Mouse (Mus musculus) heart, adult 2 months (tissue): Measurements from ENCODE around the gene Usp25. TPM values are rescaled to one million over a fixed set of nuclear protein-coding genes. Genes with fewer than 3 reads are reported as not detected.
A peak's percentile ranks its signal among the peaks of the same experiment; 100 is the strongest.

Experiments
- DNase-seq, 2 experiments: peaks; one replicate each; pipeline ENCODE4 v3.0.0; 2021
- H3K27ac ChIP-seq: fragments of 200-600 bp; 2 replicates; pipeline ENCODE4 v1.8.1; 2022
- H3K27me3 ChIP-seq: fragments of 200-500 bp; 2 replicates; pipeline ENCODE4 v1.6.1; 2012; ENCODE audit warnings: mild to moderate bottlenecking, low read length, inconsistent platforms, mixed read lengths; ENCODE audit not compliant: control insufficient read depth, insufficient read depth
- H3K36me3 ChIP-seq: fragments of 200-500 bp; 2 replicates; pipeline ENCODE4 v1.6.1; 2012; ENCODE audit warnings: low read length, inconsistent platforms; ENCODE audit not compliant: control insufficient read depth, insufficient read depth
- H3K4me1 ChIP-seq: fragments of 200-500 bp; 2 replicates; pipeline ENCODE4 v1.6.1; 2011; ENCODE audit warnings: low read length; ENCODE audit not compliant: control insufficient read depth, insufficient read depth
- H3K4me3 ChIP-seq: fragments of 200-600 bp; 2 replicates; pipeline ENCODE4 v1.8.1; 2022
- H3K79me2 ChIP-seq: fragments of 200-500 bp; replicated peaks from 2 replicates; pipeline ENCODE4 v1.6.1; 2012; ENCODE audit warnings: mild to moderate bottlenecking, inconsistent platforms, low read length, moderate library complexity, mixed read lengths; ENCODE audit not compliant: control insufficient read depth, insufficient read depth
- H3K9ac ChIP-seq: fragments of 200-500 bp; 2 replicates; pipeline ENCODE4 v1.6.1; 2012; ENCODE audit warnings: low read depth, mild to moderate bottlenecking, control low read depth, inconsistent platforms, low read length, mixed read lengths
- CTCF ChIP-seq: fragments of 200-600 bp; IDR thresholded peaks from 2 replicates; pipeline ENCODE4 v1.8.1; 2022; ENCODE audit warnings: antibody characterized with exemption, mild to moderate bottlenecking, moderate library complexity
- EP300 ChIP-seq: fragments of 200-500 bp; IDR thresholded peaks from 2 replicates; pipeline ENCODE4 v1.6.1; 2011; ENCODE audit warnings: low read depth, low read length, control low read depth; ENCODE audit not compliant: insufficient read depth
- POLR2A ChIP-seq: fragments of 200-500 bp; IDR thresholded peaks from 2 replicates; pipeline ENCODE4 v1.6.1; 2011; ENCODE audit warnings: mild to moderate bottlenecking, low read depth, low read length, control low read depth; ENCODE audit not compliant: insufficient read depth
- WGBS: fragments of 180-500 bp; shearing (Covaris S2); methylation state at CpG from one replicate; pipeline ENCODE4 v1.1.7; 2018; 5-methylcytosine and 5-hydroxymethylcytosine counted together
- intact Hi-C: fragments of 180-260 bp; cut with DNase I; formaldehyde crosslinking; loops from one replicate; pipeline ENCODE4 v1.15.1; 2025
- polyA plus RNA-seq: library from polyadenylated mRNA; depleted of rRNA; stranded (reverse); fragments of >200 nt; gene quantifications from 2 replicates; pipeline ENCODE4 v1.2.3, GENCODE M21; 2012
- total RNA-seq, 2 experiments: library from RNA; stranded (reverse); gene quantifications; 2 replicates each; pipeline ENCODE4 v1.2.3; 2021

Gene Usp25
- total and polyA plus RNA-seq, 3 experiments = 16.7 to 74.4 (median 71.4) TPM

DNA sequence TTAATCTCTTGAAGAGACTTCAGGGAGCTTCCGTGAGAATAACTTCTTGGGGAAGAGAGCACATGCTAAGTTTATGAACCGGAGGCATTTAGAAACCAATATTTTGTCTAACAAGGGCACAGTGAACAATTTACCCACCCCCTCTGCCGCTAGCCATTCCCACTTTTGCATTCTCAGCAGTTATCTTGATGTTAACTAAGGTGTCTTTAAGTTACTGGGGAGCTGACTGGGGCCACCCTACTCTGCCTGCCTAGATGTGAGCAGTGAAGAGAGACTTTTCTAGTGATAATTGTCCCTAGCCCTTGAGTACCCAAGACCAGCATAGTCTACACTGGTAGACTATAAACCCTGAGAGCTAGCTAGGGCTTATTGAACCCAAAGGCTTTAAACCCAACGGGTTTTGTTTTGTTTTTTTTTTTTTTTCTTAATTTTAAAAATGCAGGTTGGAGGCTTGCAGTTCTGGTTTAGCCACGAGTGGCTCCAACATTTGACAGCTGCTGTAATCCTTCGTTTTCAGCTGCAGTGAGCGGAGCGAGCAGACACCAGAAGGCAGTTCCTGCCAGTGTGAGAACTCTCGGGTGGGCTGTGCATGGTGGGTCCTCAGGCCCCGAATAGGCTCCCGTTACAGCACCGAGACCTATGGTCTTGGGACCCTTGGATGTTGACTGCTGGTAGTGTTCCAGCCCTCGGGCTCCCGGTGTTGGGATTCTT is 14.6 kb downstream of the Usp25 start:
- no peak for TF ChIP-seq EP300
- TF ChIP-seq POLR2A = no peak
- no peak for TF ChIP-seq CTCF
- H3K27ac ChIP-seq = peak overlapping the region; percentile 17; the same call in 1 of the 2 replicates
- H3K9ac ChIP-seq = no peak overlapping the region
- 31% methylated on average over 14 of the region's 14 CpGs for WGBS
- peaks cover 12% of the 10 kb centered on the region for H3K79me2 ChIP-seq
- intact Hi-C loops = no loop called here
- no peaks in the 10 kb centered on the region for H3K27me3 ChIP-seq
- H3K36me3 ChIP-seq = peaks cover 21% of the 10 kb centered on the region
- DNase-seq = no peak
- H3K4me3 ChIP-seq = peak overlapping the region; percentile 35
- peaks cover 15% of the 10 kb centered on the region for H3K4me1 ChIP-seq

DNA sequence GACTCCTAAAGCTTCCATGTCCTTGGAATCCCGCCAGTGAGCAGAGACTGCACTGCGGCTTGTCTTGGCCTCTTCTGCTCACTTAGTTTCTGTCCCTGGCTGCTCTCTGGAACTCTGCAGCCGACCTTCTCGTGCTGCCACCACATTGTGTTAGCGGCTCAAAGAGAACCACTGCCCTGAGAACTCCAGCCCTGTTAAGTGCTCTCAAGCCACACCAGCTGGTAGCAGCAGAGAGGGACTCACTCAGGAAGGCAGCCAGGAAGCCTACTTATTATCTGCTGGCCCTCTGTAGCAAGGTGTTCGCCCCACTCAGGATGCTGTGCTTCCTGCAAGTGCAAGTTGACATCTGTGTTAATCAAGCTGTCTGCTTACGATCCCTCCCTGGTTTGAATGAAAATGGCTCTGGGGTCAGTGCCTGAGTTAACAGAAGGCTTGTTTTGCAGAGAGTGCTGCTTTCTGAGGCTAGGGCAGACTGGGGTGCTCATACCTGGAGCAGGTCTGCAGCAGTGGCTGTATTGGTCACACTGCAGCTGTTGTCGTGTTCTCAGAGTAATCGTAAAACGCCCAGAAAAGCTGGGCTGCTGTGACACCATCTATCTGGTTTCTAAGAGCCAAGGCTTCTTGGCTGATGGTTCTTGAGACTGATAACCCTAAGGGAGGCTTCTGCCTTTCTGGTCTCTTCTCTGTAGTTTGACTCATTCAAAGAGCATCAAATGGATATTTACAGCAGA is 15.3 kb downstream of the Usp25 start:
- Histone ChIP-seq H3K79me2 (peaks cover 16% of the 10 kb centered on the region), H3K4me3 (peak overlapping the region; percentile 35), H3K36me3 (peaks cover 17% of the 10 kb centered on the region), H3K27me3 (no peaks in the 10 kb centered on the region), H3K4me1 (peaks cover 15% of the 10 kb centered on the region), H3K27ac (peak overlapping the region; percentile 17; the same call in 1 of the 2 replicates), H3K9ac (peak overlapping the region; percentile 0; the same call in 1 of the 2 replicates)
- no peak for TF ChIP-seq EP300
- TF ChIP-seq CTCF = peak; percentile 51
- TF ChIP-seq POLR2A = no peak
- 12% methylated on average over 10 of the region's 10 CpGs for WGBS
- intact Hi-C loops = no loop called here
- DNase-seq = peak; percentile 67 to 78

DNA sequence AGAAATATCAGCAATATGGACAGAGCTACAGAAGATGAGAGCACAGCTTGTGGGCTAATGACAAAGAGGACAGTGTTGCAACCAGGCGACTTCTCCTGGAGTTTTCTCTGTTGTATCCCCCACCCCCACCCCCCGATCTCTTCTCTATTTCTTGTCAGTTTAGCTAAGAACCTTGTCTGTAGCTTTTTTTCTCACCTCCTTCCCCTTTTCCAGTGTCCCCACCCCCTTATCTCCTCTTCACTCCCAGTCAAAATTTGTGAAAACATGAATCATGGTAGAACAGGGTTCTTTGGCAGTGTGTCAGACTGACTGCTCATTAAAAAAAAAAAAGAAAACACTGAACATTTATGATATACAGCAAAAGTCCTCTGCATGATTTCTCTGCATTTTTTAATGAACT is 16.9 kb downstream of the Usp25 start:
- 72% methylated on average over 2 of the region's 2 CpGs for WGBS
- peaks cover 10% of the 10 kb centered on the region for H3K79me2 ChIP-seq
- no peak for TF ChIP-seq CTCF
- TF ChIP-seq EP300 = no peak
- no peak for TF ChIP-seq POLR2A

DNA sequence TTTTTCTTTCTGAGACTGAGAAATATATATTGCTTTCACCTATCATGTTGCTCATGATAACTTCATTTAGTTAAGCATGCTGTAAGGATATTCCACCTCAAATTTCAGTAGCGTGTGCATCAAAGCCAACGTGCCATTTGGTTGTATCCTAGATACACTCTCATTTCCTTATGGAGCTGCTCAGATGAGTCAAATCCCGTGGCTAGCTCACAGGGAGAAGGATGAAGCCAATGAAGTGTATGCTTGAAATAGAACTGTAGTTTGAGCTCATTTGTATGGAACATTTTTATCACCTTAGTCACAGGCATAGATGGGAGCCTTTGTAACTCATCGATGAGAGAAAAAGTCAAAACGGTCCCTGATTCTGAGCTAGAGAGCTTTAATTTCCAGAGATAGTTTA is 20.8 kb downstream of the Usp25 start:
- Histone ChIP-seq H3K79me2 (peaks cover 10% of the 10 kb centered on the region), H3K9ac (no peak overlapping the region), H3K4me1 (peaks cover 4% of the 10 kb centered on the region), H3K27me3 (no peaks in the 10 kb centered on the region), H3K27ac (no peak overlapping the region), H3K36me3 (peaks cover 13% of the 10 kb centered on the region), H3K4me3 (no peak overlapping the region)
- intact Hi-C loops = no loop called here
- DNase-seq = no peak
- 60% methylated on average over 5 of the region's 5 CpGs for WGBS
- no peak for TF ChIP-seq CTCF

More for the DNA sequence above, 16.9 kb downstream of the Usp25 start:
- Histone ChIP-seq H3K27me3 (no peaks in the 10 kb centered on the region), H3K4me3 (no peak overlapping the region), H3K9ac (no peak overlapping the region), H3K4me1 (peaks cover 15% of the 10 kb centered on the region), H3K36me3 (peaks cover 17% of the 10 kb centered on the region), H3K27ac (no peak overlapping the region)
- no peak for DNase-seq
- intact Hi-C loops = loop anchor here (2.0 kb wide), 1 partner anchor 16 kb away; no protein-coding TSS in a partner anchor

DNA sequence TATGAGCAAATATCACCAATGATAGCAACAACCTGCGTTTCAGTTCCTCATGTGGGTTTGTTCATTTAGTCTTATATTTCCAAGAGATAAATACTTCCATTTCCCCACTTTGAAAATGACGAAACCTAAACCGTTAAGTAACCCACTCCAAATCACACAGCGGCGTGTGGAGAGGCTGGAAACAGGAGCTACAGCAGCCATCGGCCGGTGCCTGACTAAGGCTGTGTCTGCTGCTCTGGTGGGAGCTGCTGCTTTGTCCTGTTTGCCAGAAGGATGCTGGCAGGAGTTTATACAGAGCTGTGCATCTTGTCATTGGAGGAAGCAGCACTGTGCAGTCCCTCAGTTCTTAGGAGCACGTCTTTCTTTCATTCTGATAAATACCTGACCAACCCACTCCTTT is 21.2 kb downstream of the Usp25 start:
- Histone ChIP-seq H3K79me2 (peaks cover 10% of the 10 kb centered on the region), H3K36me3 (peaks cover 10% of the 10 kb centered on the region), H3K4me1 (peaks cover 4% of the 10 kb centered on the region), H3K27ac (no peak overlapping the region), H3K9ac (no peak overlapping the region), H3K27me3 (no peaks in the 10 kb centered on the region), H3K4me3 (no peak overlapping the region)
- intact Hi-C loops = no loop called here
- no peak for TF ChIP-seq POLR2A
- no peak for TF ChIP-seq CTCF
- TF ChIP-seq EP300 = no peak
- 81% methylated on average over 8 of the region's 8 CpGs for WGBS
- DNase-seq = no peak

DNA sequence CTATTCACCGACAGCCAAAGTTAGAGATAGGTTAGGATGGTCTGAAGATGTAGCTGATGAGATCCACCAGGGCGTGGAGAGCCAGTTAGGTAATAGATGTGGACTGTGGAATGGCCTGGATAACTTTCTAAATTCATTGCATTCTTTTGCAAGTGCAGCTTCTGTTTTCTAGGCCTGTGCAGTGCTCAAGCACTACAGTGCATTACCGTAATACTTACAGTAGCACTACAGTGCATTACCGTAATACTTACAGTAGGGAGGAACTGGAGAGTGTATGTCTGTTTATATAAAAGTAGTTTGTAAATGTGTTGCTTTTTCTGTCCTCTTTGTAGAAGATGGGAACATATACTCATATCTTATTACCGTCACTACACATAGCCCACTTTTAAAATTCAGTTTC is 28.1 kb downstream of the Usp25 start:
- H3K27ac ChIP-seq = no peak overlapping the region
- DNase-seq = no peak
- WGBS = 62% methylated on average over 5 of the region's 5 CpGs
- peaks cover 2% of the 10 kb centered on the region; the same call in 1 of the 2 replicates for H3K79me2 ChIP-seq
- intact Hi-C loops = no loop called here
- H3K4me1 ChIP-seq = peaks cover 4% of the 10 kb centered on the region; the same call in 1 of the 2 replicates
- H3K36me3 ChIP-seq = peaks cover 15% of the 10 kb centered on the region
- H3K27me3 ChIP-seq = no peaks in the 10 kb centered on the region
- TF ChIP-seq CTCF (no peak), POLR2A (no peak), EP300 (no peak)
- no peak overlapping the region for H3K9ac ChIP-seq
- no peak overlapping the region for H3K4me3 ChIP-seq
